In the genomic region with DNA sequence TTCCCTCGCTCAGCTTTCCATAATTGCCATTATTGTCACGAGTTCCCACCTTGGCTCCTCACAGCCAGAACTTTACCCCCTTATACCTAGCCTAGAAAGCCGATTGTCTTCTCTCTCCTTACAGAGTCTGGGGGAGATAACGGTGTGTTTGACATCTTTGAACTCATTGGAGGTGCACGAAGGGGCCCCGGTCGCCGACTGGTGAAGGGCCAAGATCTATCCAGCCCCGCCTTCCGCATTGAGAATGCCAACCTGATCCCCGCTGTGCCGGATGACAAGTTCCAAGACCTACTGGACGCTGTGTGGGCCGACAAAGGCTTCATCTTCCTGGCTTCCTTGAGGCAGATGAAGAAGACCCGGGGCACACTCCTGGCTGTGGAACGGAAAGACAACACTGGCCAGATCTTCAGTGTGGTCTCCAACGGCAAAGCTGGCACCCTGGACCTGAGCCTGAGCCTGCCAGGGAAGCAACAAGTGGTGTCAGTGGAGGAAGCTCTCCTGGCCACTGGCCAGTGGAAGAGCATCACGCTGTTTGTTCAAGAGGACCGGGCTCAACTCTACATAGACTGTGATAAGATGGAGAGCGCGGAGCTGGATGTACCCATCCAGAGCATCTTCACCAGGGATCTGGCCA, we compare ENCODE assay signal across 8 mouse cellular contexts. TPM values are rescaled to one million over a fixed set of nuclear protein-coding genes. Genes with fewer than 3 reads are reported as not detected.
A peak's percentile ranks its signal among the peaks of the same experiment; 100 is the strongest.
DNase-seq lines count a peak whose midpoint lies in the region; ATAC-seq and TF ChIP-seq lines count a peak whose summit lies in the region.

No protein-coding gene starts in this region.

- H3K4me2 ChIP-seq in hindbrain, embryonic 15.5 days: peak overlapping the region; percentile 97

- no peak for ATAC-seq in megakaryocyte, adult 5-6 weeks (ENCODE audit: poor library complexity, severe bottlenecking)
- ATAC-seq in hindbrain, embryonic 15.5 days (ENCODE audit: low FRiP score, low read depth): no peak
- no peak for ATAC-seq in erythroid progenitor cell, adult 5-6 weeks (replicated peaks; ENCODE audit: low FRiP score, poor library complexity, severe bottlenecking)

- H3K4me1 ChIP-seq in megakaryocyte, embryonic 14.5 days: peaks cover 71% of the 10 kb centered on the region
- peaks cover 49% of the 10 kb centered on the region for H3K4me1 ChIP-seq in hindbrain, embryonic 15.5 days (replicated peaks)
- H3K4me1 ChIP-seq in lung, adult 2 months (ENCODE audit: control insufficient read depth, insufficient read depth, low read length): peaks cover 7% of the 10 kb centered on the region
- H3K4me1 ChIP-seq in testis, adult 2 months (ENCODE audit: control insufficient read depth, insufficient read depth, low read length): peaks cover 10% of the 10 kb centered on the region

- no peaks in the 10 kb centered on the region for H3K27me3 ChIP-seq in megakaryocyte, embryonic 14.5 days (replicated peaks)
- peaks cover 11% of the 10 kb centered on the region for H3K27me3 ChIP-seq in hindbrain, embryonic 15.5 days
- H3K27me3 ChIP-seq in testis, adult 2 months (ENCODE audit: control insufficient read depth, insufficient read depth, low read length): no peaks in the 10 kb centered on the region

- peak overlapping the region; percentile 95 for H3K4me3 ChIP-seq in megakaryocyte, embryonic 14.5 days (replicated peaks)
- H3K4me3 ChIP-seq in hindbrain, embryonic 15.5 days: peak overlapping the region; percentile 48
- peak overlapping the region; percentile 12 for H3K4me3 ChIP-seq in lung, adult 2 months (replicated peaks; ENCODE audit: extremely low read depth, low read depth, low read length)
- peak overlapping the region; percentile 14; the same call in 1 of the 2 replicates for H3K4me3 ChIP-seq in testis, adult 2 months (ENCODE audit: control insufficient read depth, low read depth, low read length)

- peaks cover 68% of the 10 kb centered on the region for H3K36me3 ChIP-seq in megakaryocyte, embryonic 14.5 days (replicated peaks; ENCODE audit: low read length)
- H3K36me3 ChIP-seq in hindbrain, embryonic 15.5 days: no peaks in the 10 kb centered on the region
- no peaks in the 10 kb centered on the region for H3K36me3 ChIP-seq in testis, adult 2 months (ENCODE audit: control insufficient read depth, insufficient read depth, low read length)

- TF ChIP-seq CTCF in lung, adult 2 months (IDR thresholded peaks at IDR 0.05; ENCODE audit: insufficient read depth, low read length): no peak
- no peak for TF ChIP-seq CTCF in testis, adult 2 months (IDR thresholded peaks at IDR 0.05; ENCODE audit: control insufficient read depth, insufficient read depth, insufficient replicate concordance, low read depth, low read length)

- WGBS in hindbrain, embryonic 15.5 days: 43% methylated on average over 21 of the region's 21 CpGs
- WGBS in lung, adult 2 months: 34% methylated on average over 21 of the region's 21 CpGs

- peak; percentile 22 for DNase-seq in lung, adult 2 months
- no peak for DNase-seq in adrenal gland, postnatal 14 days
- no peak for DNase-seq in gastrocnemius, adult 8-10 months (ENCODE audit: low spot score in 2 of 2)

- H3K9me3 ChIP-seq in megakaryocyte, embryonic 14.5 days: no peaks in the 10 kb centered on the region
- no peaks in the 10 kb centered on the region for H3K9me3 ChIP-seq in hindbrain, embryonic 15.5 days

- no peak for TF ChIP-seq POLR2A in lung, adult 2 months (IDR thresholded peaks at IDR 0.05; ENCODE audit: borderline replicate concordance, extremely low read depth, low read depth, low read length)
- TF ChIP-seq POLR2A in testis, adult 2 months (IDR thresholded peaks at IDR 0.05; ENCODE audit: control insufficient read depth, low read depth, low read length): no peak

- no peak overlapping the region for H3K9ac ChIP-seq in hindbrain, embryonic 15.5 days

- no peak overlapping the region for H3K27ac ChIP-seq in hindbrain, embryonic 15.5 days (replicated peaks)
- H3K27ac ChIP-seq in testis, adult 2 months (ENCODE audit: control insufficient read depth, insufficient read depth, low read depth, low read length): no peak overlapping the region

RNA-seq across cellular contexts. Expression of gene Thbs1, which starts 1.3 kb away (rescaled TPM):
- 258 and 405 TPM in 2 replicates for polyA plus RNA-seq in megakaryocyte, embryonic 14.5 days (2012; ENCODE audit: insufficient read depth, low replicate concordance)
- 27.3 and 28.8 TPM in 2 replicates for total RNA-seq in megakaryocyte, adult 5-6 weeks (2015)
- total RNA-seq in megakaryocyte, adult 5-6 weeks (2017): 32.7 and 37.6 TPM in 2 replicates
- 6.4 and 6.9 TPM in 2 replicates for polyA plus RNA-seq in hindbrain, embryonic 15.5 days (2015; fragmentation: Nextera tagmentation; extraction: Ambion mirVana)
- polyA plus RNA-seq in lung, adult 2 months (2012; rRNA removed): 23.3 and 27.1 TPM in 2 replicates
- polyA plus RNA-seq in testis, adult 2 months (2012; rRNA removed): 1.00 and 1.1 TPM in 2 replicates
- 23.8 and 25.3 TPM in 2 replicates for total RNA-seq in adrenal gland, postnatal 14 days (2021)
- 10 to 100 TPM in 2 of 4 experiments, 1 to 10 TPM in 2; 3.0 to 30.0 (median 8.2) TPM for total RNA-seq in gastrocnemius, adult 8-10 months (2022)
- 5.8 and 12.6 TPM in 2 replicates for total RNA-seq in erythroid progenitor cell, adult 5-6 weeks (2015; ENCODE audit: low replicate concordance)
- 2.7 and 5.1 TPM in 2 replicates for total RNA-seq in erythroid progenitor cell, adult 5-6 weeks (2017; ENCODE audit: low replicate concordance)

Comparison
In these comparisons a context has a peak if more than half of its experiments do, and no peak if none do; other contexts are left out.
1. H3K4me3 ChIP-seq: peak in every context shown above with its lines; median percentile 95 in megakaryocyte, embryonic 14.5 days; 48 in hindbrain, embryonic 15.5 days; 14 in testis, adult 2 months; 12 in lung, adult 2 months.